Mouse (Mus musculus) intestine, postnatal 0 days (tissue): ENCODE measurements around the gene Commd2. TPM values are rescaled to one million over a fixed set of nuclear protein-coding genes. Genes with fewer than 3 reads are reported as not detected.

ENCODE experiments used
- ATAC-seq: fragments of 200-750 bp; cut with Nextera tagmentation; 2 replicates; pipeline ENCODE4 v1.8.0; 2017; ENCODE audit warnings: mild to moderate bottlenecking, moderate TSS enrichment, moderate library complexity
- H3K27ac ChIP-seq: fragments of 300-500 bp; sonication (generic); 2 replicates; pipeline ENCODE4 v1.5.1; 2014; ENCODE audit warnings: mild to moderate bottlenecking, low read depth, low read length, moderate library complexity
- H3K27me3 ChIP-seq: fragments of 300-500 bp; sonication (generic); replicated peaks from 2 replicates; pipeline ENCODE4 v1.6.1; 2014; ENCODE audit warnings: low read length, mixed read lengths; ENCODE audit not compliant: control insufficient read depth, insufficient read depth
- H3K36me3 ChIP-seq: fragments of 300-500 bp; sonication (generic); 2 replicates; pipeline ENCODE4 v1.6.1; 2014; ENCODE audit warnings: mild to moderate bottlenecking, moderate library complexity; ENCODE audit not compliant: control insufficient read depth, insufficient read depth
- H3K4me1 ChIP-seq: fragments of 300-500 bp; sonication (generic); replicated peaks from 2 replicates; pipeline ENCODE4 v1.6.1; 2014; ENCODE audit warnings: antibody characterized with exemption, low read length, mixed read lengths; ENCODE audit not compliant: control insufficient read depth, insufficient read depth
- H3K4me2 ChIP-seq: fragments of 300-500 bp; sonication (generic); replicated peaks from 2 replicates; pipeline ENCODE4 v1.6.1; 2014; ENCODE audit warnings: low read depth, mild to moderate bottlenecking, moderate library complexity
- H3K4me3 ChIP-seq: fragments of 300-500 bp; sonication (generic); 2 replicates; pipeline ENCODE4 v1.5.1; 2014; ENCODE audit warnings: low read depth, low read length
- H3K9ac ChIP-seq: fragments of 300-500 bp; sonication (generic); 2 replicates; pipeline ENCODE4 v1.6.1; 2014; ENCODE audit warnings: mild to moderate bottlenecking, low read depth, low read length
- H3K9me3 ChIP-seq: fragments of 300-500 bp; sonication (generic); 2 replicates; pipeline ENCODE4 v1.6.1; 2016; ENCODE audit warnings: mixed run types; ENCODE audit not compliant: control insufficient read depth
- CTCF ChIP-seq: sonication (generic); IDR thresholded peaks from 2 replicates; pipeline ENCODE4 v1.5.1; 2016; ENCODE audit warnings: low read depth, mild to moderate bottlenecking, control low read depth, antibody characterized with exemption, moderate library complexity
- WGBS: fragments of 180-500 bp; shearing (Covaris S2); extraction: QIAGEN DNeasy Blood & Tissue Kit; methylation state at CpG from one replicate; pipeline ENCODE4 v1.1.7; 2014; 5-methylcytosine and 5-hydroxymethylcytosine counted together
- polyA plus RNA-seq: library from polyadenylated mRNA; unstranded; fragments of >200 nt; fragmentation: Nextera tagmentation; extraction: Ambion mirVana; gene quantifications from 2 replicates; pipeline ENCODE4 v1.2.1, GENCODE M21; 2015

Gene Commd2
- polyA plus RNA-seq, 1 experiment from 2014 or later = 71.0 TPM

- H3K4me3 ChIP-seq = no peak overlapping the region
- H3K36me3 ChIP-seq = no peaks in the 10 kb centered on the region
- H3K4me2 ChIP-seq = no peak overlapping the region
- 77% methylated on average over 2 of the region's 2 CpGs for WGBS
- H3K9me3 ChIP-seq = no peaks in the 10 kb centered on the region
- no peaks in the 10 kb centered on the region for H3K27me3 ChIP-seq
- no peak for ATAC-seq
- H3K4me1 ChIP-seq = no peaks in the 10 kb centered on the region
- no peak for TF ChIP-seq CTCF
- H3K27ac ChIP-seq = no peak overlapping the region
- no peak overlapping the region for H3K9ac ChIP-seq
Observed at GRCm38 (mm10) chr3:57674075-57674474, 22.6 kb upstream of the Commd2 start.

GRCm38 (mm10) chr3:57673586-57673985, 22.1 kb upstream of the Commd2 start:
- Histone ChIP-seq H3K36me3 (no peaks in the 10 kb centered on the region), H3K4me3 (no peak overlapping the region), H3K27me3 (no peaks in the 10 kb centered on the region), H3K4me2 (no peak overlapping the region), H3K9ac (no peak overlapping the region), H3K27ac (no peak overlapping the region), H3K9me3 (no peaks in the 10 kb centered on the region), H3K4me1 (no peaks in the 10 kb centered on the region)
- no peak for TF ChIP-seq CTCF
- no peak for ATAC-seq
- WGBS = 84% methylated on average over 4 of the region's 4 CpGs

- peak; percentile 28; the same call in 1 of the 2 replicates for ATAC-seq
- Histone ChIP-seq H3K36me3 (no peaks in the 10 kb centered on the region), H3K27me3 (no peaks in the 10 kb centered on the region), H3K4me1 (no peaks in the 10 kb centered on the region), H3K9me3 (no peaks in the 10 kb centered on the region), H3K4me2 (peak overlapping the region; percentile 54), H3K27ac (no peak overlapping the region), H3K4me3 (no peak overlapping the region; the same call in 1 of the 2 replicates), H3K9ac (no peak overlapping the region)
- peak; percentile 82 for TF ChIP-seq CTCF
- WGBS = 23% methylated on average over 14 of the region's 14 CpGs
Observed at GRCm38 (mm10) chr3:57667054-57667723, 15.7 kb upstream of the Commd2 start.

GRCm38 (mm10) chr3:57665880-57666279, 14.4 kb upstream of the Commd2 start:
- Histone ChIP-seq H3K36me3 (no peaks in the 10 kb centered on the region), H3K27ac (no peak overlapping the region), H3K4me1 (no peaks in the 10 kb centered on the region), H3K4me2 (no peak overlapping the region), H3K9me3 (no peaks in the 10 kb centered on the region), H3K4me3 (no peak overlapping the region), H3K9ac (no peak overlapping the region), H3K27me3 (no peaks in the 10 kb centered on the region)
- no peak for TF ChIP-seq CTCF
- 95% methylated on average over 5 of the region's 5 CpGs for WGBS
- ATAC-seq = no peak

- no peak for ATAC-seq
- Histone ChIP-seq H3K9me3 (no peaks in the 10 kb centered on the region), H3K4me3 (no peak overlapping the region), H3K4me1 (no peaks in the 10 kb centered on the region), H3K4me2 (no peak overlapping the region), H3K36me3 (no peaks in the 10 kb centered on the region), H3K9ac (no peak overlapping the region), H3K27ac (no peak overlapping the region), H3K27me3 (no peaks in the 10 kb centered on the region)
- 63% methylated on average over 10 of the region's 10 CpGs for WGBS
- no peak for TF ChIP-seq CTCF
Observed at GRCm38 (mm10) chr3:57664682-57665081, 13.2 kb upstream of the Commd2 start.

- H3K4me3 ChIP-seq = no peak overlapping the region
- TF ChIP-seq CTCF = peak; percentile 79
- H3K4me1 ChIP-seq = no peaks in the 10 kb centered on the region
- WGBS = 15% methylated on average over 6 of the region's 6 CpGs
- H3K36me3 ChIP-seq = no peaks in the 10 kb centered on the region
- H3K4me2 ChIP-seq = no peak overlapping the region
- H3K9me3 ChIP-seq = no peaks in the 10 kb centered on the region
- no peak overlapping the region for H3K9ac ChIP-seq
- no peaks in the 10 kb centered on the region for H3K27me3 ChIP-seq
- no peak for ATAC-seq
- no peak overlapping the region for H3K27ac ChIP-seq
Observed at GRCm38 (mm10) chr3:57663731-57664130, 12.2 kb upstream of the Commd2 start.
